Mouse (Mus musculus) gastrocnemius, postnatal 10 days (tissue): ENCODE results near the gene Ldlrad3. TPM values are rescaled to one million over a fixed set of nuclear protein-coding genes. Genes with fewer than 3 reads are reported as not detected.

ENCODE experiments used
- DNase-seq: peaks from one replicate; pipeline ENCODE4 v3.0.0; 2021; ENCODE audit warnings: mixed read lengths
- long read RNA-seq, 2 experiments: library from polyadenylated mRNA; stranded (forward); transcript quantifications; one replicate each; pipeline ENCODE4 v2.0.0; 2021
- total RNA-seq, 2 experiments: library from RNA; stranded (reverse); gene quantifications; 2 replicates each; pipeline ENCODE4 v1.2.3; 2021

Ldlrad3 gene
- 10 to 100 TPM; 10.8 to 12.6 TPM for total RNA-seq
- long read RNA-seq, experiment 1, transcript Ldlrad3-201 (6 exons, 3,833 nt) = major isoform, 18 of 28 reads
- long read RNA-seq, experiment 1, partial matches to known transcripts = 6 of 28 reads
- long read RNA-seq, experiment 1, other reads (novel, unspliced or antisense) = 4 of 28 reads
- long read RNA-seq, experiment 2, transcript Ldlrad3-201 (6 exons, 3,833 nt) = major isoform, 12 of 14 reads
- long read RNA-seq, experiment 2, partial matches to known transcripts = 1 of 14 reads
- long read RNA-seq, experiment 2, other reads (novel, unspliced or antisense) = 1 of 14 reads

DNA sequence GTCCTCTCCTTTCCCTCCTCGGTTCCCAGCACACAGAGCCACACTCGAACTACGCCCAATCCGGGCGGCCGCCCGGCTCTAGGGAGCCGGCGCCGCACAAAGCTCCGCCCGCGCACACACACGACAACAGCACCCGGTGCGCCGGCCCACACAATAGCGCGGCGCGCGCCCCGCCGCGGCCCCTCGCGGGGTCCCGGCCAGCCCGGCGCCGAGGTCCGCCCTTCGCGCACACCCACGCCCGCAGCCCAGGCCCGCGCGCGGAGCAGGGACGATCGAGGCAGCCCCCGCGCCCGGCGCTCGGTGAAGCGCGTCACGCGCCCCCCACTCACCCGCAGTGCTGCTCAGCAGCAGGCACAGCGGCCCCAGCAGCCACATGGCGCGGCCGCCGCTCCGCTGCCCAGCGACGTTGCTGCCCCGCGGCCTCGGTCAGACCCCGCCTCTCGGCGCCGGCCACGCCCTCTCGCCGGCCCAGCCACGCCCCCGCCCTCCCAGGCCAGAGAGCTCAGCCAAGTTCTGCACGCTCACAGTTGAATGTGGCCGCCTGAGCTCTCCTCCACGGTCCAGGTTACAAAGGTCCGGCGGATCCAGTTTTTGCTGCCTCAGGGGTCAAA is at the start of gene Ldlrad3:
Gene Ldlrad3, minus strand, starts transcription at position 435 of the 611 bp plus-strand sequence.
- DNase-seq = peak; percentile 95

DNA sequence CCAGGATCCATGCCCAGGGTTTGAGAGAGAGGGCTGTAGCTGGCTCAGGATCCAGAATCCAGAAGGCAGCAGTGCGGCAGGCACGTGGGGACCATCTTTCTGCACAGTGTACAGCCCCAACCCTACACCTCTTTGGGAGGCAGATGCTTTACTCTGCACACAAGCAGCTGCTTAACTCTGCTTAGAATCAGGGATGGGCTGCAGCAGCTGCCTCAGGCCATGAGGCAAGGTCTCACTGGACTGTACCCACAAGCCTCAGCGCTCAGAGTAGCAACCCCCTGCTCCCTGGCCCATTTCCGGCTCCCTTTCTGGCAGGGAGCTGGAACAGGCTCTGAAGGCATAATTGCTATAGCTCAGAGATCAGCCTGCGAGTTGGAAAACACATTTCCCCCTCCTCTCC is 45.3 kb upstream of the Ldlrad3 start:
- peak; percentile 26 for DNase-seq

DNA sequence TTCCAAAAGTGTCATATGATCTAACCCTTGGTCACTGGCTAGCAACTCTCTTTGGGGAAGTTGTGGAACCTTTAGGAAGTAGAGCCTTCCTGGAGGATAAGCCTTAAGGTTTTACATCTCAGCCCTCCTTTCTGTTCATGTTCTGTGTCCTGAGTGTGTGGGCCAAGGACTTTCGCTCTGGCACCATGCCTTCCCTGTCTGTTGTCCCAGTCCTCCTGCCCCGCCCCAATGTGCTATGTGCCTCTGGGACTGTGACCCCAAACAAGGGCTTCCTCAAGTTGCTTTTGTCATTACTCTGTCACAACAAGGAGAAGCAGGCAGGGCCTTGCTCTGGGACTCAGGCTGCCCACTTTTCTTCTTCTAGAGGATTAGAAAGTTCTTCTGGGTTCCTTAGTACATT is 42.9 kb upstream of the Ldlrad3 start:
- no peak for DNase-seq

DNA sequence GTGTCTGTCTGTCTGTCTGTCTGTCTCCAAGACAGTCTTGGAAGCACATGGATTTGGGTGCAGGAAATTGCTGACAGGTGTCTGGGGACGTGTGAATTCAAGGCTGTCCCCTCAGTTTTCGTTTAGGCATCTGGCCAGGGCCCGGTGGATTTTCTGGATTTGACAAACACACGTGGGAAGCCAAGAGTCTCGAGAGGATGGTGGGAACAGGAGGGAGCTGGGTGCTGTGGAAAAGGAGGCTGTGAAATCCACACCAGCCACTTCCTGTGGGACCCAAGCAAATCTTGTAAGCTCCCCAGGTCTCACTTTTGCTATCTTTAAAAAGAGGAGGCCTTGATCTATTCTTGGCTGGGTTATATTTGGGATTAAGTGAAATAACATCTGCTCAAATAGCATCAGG is 42.1 kb upstream of the Ldlrad3 start:
- no peak for DNase-seq

DNA sequence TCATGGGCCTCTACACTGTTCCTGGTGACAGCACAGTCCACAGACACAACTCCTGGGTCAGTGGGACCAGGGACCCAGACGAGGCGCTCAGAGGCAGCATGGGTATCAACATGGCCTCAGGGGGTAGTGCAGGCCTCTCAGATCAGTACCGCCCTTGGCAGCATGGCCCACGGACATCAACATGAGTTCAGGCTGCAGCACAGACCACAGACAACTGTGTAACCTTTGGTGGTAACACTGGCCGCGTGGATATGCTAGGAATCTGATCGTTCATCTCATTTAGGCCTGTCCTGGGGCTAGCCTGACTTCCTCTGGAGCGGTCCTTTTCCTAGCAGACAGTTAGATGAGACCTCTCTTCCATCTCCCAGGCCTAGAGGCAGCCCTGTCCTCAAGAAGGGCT is 41.7 kb upstream of the Ldlrad3 start:
- no peak for DNase-seq

DNA sequence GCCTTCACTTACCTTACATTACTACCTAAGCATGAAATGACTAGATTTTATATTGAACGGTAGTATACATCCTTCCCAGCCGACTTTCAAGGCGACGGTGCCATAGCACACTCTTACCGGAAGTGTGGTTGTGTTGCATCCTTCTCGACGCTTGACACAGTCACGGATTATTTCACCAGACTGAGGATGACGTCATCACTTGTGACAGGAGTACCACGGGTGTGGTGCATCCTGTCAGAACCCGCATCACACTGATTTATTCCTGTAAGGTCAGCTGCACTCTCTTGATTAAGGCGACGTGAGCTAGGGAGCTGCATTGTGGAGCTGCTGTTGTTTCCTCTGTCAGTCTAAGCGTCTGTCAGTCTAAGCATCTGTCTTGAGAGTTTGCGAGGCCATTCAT is 40.1 kb upstream of the Ldlrad3 start:
- no peak for DNase-seq

DNA sequence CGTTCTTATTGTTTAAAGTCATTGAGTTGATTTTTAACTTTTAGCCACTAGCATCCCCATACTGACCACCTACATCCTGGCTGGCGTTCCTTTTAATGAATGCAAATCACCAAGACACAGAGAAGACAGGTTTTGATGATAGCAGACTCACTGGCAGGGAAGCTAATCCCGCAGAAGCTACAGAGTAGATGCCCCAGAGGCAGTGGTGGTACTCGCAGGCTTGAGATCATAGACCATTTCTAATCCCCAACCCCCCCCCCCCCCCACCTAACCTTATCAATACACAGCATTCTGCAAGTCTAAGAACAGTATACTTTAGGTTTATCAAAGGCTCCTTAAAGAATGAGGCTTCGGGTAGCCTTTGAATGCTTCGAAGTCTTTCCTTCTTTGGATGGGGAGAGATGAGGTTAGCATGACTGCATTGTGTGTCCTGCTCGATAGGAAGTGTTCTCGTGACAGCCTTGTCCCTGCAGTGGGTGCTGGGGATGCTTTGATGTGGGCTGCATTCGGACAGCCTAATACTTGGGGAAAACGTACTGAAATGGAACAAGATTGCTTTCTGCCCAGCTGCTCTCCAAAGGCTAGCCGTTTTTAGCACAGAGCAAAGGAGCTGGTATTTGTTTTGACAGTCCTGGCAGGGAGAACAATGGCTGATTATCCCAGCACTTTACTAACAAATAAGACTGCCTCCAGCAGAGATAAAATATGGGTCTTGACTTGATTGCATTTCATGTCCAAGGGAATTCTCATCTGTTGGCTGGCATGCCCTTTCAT is 37.4 kb upstream of the Ldlrad3 start:
- no peak for DNase-seq

DNA sequence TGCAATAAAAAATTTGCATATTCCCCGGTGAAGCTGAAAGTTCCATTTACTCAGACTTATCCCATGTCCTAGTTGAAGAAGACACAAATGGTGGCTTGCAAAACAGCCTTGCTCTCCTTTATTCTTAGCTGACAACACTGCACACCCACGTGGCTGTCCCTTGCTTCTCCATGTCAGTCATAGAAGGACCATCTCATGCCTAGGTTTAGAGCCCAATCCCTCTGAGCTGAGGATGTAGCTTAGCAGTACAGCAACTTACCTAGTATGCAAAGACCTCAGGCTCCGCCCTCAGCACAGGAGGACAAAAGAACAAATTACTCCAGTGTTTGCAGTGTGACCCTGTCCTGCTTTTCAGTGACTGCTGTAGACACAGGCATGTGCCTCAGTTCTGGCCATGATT is 36.6 kb upstream of the Ldlrad3 start:
- no peak for DNase-seq

DNA sequence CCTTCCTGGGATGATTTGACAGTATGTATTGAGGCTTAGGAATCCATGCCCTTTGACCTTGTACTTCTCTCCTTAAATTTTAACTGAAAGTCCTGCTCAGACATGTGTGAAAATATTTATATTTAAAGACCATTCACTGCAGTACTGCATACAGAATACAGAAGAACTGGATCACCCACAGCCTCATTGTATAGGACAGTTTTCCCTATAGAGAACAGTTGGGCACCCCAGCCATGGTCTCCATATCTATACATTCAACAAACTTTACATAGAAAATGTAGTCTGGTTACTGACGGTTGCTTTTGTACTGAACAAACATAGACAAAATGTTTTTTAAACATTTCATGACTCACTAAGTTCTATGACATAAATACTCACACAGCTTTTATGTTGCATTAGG is 30.6 kb upstream of the Ldlrad3 start:
- DNase-seq = no peak

DNA sequence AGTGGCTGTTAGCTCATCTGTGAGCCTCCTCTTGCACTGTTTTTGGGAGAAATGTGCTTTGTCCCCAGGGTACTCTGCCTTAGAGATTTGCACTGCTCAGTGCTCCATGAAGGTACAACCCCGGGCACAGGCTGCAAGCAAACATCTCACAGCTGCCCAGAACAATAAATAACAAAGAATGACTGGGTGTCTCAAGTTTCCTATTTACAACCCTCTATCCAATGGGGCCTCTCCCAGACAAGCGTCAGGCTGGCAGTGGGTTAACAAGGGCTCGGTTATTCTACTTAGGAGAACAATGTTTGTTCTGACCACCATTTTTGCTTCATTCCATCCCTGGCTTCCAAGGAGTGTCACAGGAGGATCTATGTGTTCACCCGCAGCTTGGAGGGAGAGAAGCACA is 25.9 kb upstream of the Ldlrad3 start:
- no peak for DNase-seq

DNA sequence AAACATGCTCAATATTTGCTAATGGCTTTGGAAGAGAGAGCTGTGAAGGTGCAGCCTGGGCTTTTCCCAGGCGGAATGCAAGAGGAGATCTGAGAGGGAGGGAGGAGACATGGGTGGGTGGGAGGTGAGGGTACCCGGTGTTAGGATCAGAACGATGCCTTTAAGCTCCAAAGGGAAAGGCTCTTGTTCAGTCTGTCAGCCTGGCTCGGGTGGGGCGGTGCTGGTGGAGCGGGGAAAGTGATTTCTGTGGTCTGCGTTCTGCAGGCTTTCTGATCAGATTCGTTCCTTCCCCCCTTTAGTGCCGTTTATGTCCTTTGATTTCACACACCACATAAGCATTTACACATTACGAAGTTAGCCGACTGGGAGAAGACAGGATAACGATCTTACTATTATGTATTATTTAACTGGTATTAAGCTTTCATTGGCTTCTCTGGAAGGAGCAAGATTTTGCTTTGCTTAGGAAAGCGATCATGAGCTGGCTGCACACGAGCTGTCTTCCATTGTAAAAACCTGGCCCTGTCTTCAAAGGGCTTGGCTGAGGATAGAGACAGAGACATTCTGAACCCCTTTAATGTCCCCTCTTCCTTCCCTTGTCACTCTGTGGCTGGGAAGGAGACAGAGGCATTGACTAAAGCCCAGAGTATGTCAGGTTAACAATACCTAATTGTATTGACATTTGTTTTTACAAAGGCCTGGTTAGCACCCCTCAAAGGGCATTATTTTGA is 19.7 kb upstream of the Ldlrad3 start:
- no peak for DNase-seq

DNA sequence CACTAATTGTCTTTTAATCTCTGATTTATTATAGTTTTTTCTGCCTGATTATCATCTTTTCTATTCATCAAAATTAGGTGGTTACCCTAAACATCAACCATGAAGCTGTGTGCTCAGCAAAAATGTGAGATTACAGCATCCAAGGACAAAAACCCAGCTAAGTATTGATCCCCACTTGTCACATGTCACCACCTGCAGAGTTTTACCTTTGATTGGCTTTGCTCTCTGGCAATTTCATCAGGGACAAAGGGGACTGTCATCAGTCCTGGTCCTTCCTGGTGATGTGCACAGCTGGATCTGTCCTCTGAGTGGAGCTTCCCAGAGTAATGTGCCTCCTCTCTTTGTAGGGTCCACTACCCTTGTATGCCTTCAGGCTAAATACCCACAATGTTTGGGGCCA is 17.3 kb upstream of the Ldlrad3 start:
- no peak for DNase-seq

DNA sequence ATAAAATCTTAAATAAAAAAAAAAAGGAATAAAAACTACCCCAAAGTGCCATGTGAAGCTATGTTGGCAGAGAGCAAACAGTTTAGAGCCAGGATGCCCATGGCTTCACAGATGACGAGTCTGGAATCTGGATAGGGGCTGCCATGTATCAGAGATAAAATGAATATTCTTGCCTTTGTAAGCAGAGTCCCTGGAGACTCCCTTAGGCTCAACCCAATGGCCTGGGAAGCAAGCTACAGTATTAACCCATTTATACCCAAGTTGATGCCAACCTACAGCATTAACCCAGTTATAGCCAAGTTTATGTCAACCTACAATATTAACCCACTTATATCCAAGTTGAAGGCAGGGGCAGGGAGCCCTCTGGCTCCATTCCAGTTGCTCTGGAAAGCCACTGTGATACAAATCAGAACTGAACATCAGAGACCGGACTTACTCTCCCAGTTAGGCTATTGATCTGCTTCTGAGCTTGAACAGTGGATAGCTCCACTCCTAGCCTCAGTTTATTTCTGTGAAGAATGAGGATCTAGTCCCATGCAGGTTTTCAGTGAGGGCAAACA is 16.1 kb upstream of the Ldlrad3 start:
- no peak for DNase-seq

DNA sequence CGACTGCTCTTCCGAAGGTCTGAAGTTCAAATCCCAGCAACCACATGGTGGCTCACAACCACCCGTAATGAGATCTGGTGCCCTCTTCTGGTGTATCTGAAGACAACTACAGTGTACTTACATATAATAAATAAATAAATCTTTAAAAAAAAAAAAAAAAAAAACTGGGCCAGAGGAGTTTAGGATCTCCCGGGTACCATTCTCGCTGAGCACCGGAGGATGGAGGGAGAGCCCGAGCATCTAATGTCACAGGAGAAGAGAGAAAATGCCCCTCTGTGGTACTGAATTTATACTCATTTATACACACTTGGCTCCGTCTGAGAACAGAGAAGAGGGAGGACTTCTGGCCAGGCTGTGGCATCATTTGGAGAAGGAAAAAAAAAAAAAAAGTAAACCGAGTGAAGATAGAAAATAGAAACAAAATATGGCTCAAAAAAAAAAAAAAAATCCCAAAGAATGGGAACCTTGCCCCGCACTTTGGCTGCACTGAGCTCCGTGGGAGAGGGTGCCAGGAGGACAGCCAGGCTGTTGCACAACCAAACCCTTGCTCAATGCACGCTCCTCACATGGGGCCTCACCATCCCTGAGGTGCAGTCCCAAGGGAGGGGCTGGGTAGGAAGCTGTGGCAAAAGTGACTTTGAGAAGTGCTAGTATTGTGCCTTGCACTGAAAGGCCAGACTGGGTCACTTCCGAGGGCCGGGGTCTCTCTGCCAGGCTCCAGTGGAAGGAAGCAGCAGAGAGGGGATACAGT is 15.2 kb upstream of the Ldlrad3 start:
- DNase-seq = no peak

DNA sequence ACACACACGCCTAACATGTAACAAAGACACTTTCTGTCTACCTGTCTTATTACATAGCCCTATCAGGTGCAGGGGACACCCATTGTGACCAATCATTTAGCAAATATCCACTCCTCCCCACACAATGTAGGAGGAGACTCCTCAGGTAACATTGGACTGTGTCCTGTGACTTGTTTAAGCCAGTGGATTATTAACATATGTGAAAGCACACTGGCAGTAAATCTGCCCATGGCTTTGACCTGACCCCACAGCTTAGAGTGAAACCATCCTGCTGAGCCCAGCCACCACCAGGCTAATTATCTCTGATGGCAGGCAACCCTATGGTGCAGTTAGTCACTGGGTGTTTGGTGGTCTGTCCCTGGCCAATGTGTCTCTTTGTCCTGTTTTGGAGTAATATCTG is 11.1 kb upstream of the Ldlrad3 start:
- no peak for DNase-seq

DNA sequence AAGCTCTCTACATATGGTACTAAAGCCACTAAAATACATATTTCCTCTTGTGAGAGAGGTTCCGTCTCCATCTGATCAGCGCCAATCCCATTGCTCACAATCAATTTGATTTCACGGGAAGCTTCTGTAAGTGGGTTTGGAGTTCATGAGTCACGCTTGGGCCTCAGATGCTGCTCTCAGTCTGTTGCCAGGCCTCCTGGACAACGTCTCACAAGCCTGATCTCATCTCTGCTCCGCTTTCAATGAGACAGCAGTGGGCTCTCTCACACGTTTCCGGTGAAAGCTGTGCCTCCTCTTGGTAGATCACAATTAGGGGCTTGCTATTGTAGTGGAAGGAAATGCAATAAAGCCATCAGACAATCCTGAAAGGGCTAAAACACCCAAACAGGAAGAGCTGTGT is 10.5 kb upstream of the Ldlrad3 start:
- DNase-seq = peak; percentile 26

DNA sequence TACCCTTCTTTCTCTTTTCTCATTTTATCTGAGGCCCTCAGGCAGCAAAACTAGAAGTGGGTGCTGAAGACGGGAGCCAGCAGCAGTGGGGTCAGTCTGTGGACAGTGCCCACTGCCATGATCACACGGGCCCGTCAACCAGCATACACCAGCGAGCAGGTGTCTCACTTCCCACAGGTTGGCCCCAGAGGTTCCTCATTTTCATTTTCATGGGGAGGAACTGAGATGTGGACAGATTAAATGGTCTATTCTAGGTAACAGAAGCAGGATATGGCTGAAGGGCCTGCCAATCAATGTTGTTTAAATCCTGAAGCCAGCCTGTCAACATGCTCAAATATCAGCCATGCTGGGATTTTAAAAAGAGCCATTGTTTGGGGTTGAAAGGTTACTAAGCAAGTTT is 9.3 kb upstream of the Ldlrad3 start:
- no peak for DNase-seq

DNA sequence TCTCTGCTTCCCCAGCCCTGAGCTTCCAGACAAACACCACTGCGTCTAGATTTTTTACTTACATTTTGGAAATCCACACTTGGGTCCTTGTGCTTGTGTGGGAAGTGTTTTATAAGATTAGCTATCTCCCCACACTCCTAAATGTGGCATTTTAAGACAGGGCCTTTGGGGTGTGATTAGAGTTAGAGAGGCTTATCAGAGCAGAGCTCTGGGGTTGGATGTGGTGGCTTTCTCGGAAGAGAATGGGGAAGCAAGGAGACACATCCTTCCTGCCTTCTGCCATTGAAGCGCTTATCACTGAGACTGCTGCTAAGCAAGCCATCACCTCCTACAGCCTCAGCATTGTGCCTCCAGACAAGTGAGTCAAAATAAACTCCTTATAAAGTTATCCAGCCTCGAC is 8.1 kb upstream of the Ldlrad3 start:
- no peak for DNase-seq

DNA sequence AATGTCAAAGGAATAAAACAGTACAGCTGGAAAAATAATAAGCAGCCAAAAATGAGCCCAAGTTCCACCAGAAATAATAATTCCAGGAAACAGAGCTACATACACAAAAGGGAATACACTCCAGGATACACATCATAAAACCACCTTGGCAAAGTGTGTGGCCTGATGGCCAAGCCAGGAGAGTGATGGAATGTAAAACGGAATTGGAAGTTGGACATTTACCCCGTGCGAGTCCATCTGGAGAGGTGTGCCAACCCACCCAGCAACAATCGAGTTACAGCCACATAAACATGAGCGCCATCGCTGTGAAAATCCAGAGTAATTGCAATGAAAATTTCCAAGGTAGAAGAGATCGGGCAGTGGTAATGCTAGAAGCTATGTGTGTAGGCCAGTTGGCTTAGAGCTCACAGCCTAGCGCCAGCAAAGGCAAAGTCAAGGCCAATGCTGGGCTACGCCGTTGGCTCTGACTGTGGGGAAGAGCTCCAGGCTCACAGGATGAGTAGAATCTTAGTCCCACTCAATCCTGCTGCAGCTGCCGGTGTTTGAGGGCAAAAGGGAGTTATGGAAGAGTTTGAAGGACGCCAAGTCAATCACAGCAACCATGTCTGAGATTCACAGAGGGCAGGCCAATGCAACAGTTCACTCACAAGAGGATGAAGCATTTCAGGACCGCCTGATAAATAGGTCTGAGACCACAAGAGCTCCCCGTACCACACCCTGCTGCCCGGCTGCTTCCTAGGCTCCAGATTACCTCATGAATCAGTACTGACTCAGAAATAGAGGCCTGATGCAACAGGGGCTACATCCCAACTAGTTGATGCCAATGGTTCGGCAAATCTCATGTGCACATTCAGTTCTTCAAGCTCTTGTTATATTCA is 7.0 kb upstream of the Ldlrad3 start:
- DNase-seq = peak; percentile 65

DNA sequence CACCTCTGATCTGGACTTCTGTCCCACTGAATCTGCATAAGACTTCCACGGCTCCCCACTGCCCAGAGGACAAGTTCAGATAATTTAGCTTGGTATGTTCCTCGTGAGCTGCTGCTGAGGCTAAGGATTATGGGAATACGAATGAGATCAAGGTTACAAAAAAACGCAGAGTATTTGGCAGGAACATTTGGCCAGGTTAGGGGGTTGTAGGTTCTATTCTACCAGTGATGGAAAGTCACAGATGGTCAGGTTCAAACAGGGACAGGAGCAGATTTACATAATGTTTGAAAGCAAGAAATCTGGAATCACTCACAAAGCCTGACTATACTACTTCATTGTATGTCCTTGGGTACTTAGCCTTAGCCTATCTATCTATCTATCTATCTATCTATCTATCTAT is 5.6 kb upstream of the Ldlrad3 start:
- no peak for DNase-seq

DNA sequence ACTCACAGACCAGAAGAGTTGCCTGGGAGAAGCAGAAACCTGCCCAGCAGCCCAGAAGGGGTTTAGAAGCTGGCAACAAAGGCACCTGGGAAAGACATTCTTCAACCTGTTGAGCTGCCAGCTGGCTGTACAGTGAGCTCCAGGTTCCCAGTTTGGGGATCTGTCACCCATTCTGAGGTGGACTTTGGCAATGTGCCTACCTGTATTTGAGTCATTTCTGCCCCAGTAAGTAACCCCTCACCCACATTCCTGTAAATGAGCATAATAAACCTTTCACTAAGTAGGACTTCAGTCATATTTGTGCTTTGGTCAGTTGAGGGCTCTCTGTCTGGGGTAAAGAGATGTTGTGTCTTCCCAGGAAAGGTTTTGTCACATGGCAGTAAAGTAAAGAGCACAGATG is 4.8 kb upstream of the Ldlrad3 start:
- DNase-seq = no peak
